Mouse (Mus musculus) mesoderm, embryonic 11.5 days (tissue): ENCODE results near the gene Minos1.

Experiments used
- DNase-seq: peaks from one replicate; pipeline ENCODE4 v3.0.0-alpha.2; 2012; ENCODE audit warnings: low read depth, low spot score

The Minos1 gene

GRCm38 (mm10) chr4:139130701-139131549 is at the start of gene Minos1:
TSS of gene Minos1 (minus strand) at chr4:139131113.
- peak; percentile 98 for DNase-seq

- DNase-seq, result no peak
Observed at GRCm38 (mm10) chr4:139179731-139180625, 49.1 kb upstream of the Minos1 start.

DNA sequence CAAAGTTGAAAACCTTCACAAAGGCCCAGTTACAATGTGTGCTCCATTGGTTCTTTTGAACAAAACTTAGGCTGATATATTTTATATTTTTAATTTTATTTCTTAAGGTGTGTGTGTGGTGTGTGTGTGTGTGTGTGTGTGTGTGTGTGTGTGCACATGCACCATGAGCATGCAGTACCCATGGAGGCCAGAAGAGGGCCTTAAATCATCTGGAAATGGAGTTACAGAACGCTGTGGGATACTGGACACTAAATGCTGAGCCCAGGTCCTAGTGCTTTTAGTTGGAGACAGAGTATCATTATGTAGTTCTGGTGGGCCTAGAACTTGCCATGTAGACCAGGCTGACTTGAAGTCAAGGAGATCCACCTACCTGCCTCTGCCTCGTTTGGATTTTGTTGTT is 48.3 kb upstream of the Minos1 start:
- no peak for DNase-seq

DNA sequence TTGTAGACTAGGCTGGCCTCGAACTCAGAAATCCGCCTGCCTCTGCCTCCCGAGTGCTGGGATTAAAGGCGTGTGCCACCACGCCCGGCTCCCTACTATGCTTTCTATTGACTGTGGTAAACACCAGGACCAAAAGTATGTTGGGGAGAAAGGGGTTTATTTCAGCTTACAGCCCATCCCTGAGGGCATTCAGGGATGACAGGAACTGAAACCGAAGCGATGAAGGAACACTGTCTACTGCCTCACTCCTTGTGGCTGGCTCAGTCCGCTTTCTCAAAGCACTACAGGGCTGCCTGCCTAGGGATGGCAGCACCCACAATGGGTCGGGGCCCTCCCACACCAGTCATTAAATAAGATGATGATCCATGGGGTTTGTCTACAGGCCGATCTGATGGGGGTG is 47.5 kb upstream of the Minos1 start:
- DNase-seq, result no peak

DNA sequence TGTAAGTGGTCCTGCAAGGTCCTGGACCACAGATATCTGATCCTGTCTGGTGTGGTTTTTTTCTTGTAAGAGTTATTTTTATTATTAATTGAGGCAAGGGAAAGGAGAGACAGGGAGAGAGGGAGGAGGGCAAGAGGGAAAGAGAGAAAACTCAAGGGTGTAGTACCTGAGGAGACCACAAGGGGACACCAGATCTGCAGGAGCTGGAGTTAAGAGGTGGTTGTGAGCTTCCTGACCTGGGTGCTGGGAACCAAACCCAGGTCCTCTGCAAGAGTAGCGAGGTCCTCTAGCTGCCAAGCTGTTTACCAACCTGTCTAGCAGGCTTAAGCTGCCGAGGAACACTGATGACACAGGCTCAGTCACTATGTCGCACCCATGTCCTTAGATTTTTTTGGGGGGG is 47.0 kb upstream of the Minos1 start:
- DNase-seq, result no peak

DNA sequence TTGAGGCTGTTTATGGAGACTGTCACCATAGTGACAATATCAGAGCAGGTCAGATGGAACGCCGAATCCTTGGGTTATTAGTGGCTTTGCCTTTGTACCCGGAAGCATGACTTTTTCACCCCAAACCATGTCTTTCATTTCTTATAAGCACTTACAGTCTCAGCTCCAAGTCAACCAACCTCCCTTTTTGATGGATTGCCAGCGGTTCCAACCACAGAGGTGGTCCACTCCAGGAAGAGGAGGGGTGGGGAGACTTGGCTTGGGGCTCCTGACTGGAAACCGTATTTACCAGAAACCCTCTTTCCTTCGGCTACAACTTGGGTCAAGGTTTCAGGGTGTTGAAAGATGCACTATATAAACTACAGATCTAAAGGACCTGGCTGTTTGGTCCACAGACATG is 45.1 kb upstream of the Minos1 start:
- no peak for DNase-seq

DNA sequence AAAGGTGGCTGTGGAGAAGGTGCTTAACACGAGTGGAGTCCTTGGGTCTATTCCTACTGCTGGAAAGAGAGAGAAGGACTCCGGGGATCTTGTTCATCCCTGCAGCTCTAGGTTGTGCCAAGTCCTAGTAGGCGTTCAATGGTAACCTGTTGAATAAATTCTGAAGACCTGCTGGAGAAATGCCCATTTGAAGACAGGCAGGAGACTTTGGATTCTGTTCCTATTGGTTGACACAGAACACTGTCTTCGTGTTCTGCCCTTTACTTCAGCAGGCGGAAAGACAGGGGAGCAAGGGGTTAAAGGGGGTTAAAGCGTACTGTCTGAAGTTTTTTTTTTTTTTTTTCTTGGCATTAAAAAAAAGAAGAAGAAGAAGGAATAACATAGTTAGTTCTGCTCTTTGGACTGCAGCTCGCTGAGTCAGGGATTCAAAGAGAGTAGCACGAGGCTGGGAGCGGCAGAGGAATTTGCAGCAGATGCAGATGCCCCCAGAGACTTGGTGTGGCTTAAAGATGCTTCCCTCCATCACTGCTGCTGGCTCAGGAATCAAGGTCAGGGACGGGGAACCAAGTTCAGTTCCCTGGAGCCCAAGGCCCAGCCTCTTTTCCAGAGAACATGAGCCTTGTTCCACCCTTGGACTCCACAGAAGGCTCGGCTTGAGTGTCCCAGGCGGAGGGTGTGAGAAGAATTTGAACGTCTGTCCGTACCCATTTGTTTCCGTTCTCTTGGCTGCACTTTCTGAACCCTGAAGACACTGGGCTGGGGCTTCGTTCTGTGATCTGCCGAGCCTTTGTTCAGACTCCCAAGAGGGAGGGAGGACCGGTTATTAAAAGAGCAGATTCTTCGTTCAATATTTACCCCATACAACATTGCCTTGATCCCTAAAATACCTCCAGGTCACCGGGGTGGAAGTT is 44.4 kb upstream of the Minos1 start:
- DNase-seq, result peak; percentile 43

- no peak for DNase-seq
Observed at GRCm38 (mm10) chr4:139169748-139170279, 38.9 kb upstream of the Minos1 start.

DNA sequence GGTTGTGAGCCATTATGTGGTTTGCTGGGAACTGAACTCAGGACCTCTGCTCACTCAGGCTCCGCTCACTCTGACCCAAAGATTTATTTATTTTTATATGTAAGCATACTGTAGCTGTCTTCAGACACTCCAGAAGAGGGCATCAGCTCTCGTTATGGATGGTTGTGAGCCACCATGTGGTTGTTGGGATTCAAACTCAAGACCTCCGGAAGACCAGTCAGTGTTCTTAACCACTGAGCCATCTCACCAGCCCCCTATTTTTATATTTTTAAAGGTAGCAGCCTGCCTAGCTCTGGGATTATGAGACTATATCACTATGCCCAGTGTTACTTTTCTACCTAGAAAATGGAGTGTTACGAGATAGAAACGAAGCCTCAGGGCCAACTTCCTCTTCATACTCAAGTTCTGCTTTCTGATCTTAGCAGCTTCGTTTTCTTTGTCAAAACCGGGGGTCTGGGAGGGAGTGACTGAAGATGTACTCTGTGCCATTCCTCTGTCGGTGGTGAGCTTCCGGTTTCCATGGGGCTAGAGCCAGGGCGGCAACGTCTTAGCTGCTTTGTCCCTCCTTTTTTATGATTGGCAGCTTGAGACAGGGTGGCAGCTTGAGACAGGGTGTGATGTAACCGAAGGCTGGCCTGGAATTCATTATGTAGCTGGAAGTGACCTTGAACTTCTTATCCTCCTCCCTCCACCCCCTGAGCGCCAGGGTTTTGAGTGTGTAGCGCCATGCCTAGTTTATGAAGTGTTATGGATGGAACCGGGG is 38.3 kb upstream of the Minos1 start:
- DNase-seq, result no peak

GRCm38 (mm10) chr4:139167107-139167506 is 36.2 kb upstream of the Minos1 start:
- no peak for DNase-seq

DNA sequence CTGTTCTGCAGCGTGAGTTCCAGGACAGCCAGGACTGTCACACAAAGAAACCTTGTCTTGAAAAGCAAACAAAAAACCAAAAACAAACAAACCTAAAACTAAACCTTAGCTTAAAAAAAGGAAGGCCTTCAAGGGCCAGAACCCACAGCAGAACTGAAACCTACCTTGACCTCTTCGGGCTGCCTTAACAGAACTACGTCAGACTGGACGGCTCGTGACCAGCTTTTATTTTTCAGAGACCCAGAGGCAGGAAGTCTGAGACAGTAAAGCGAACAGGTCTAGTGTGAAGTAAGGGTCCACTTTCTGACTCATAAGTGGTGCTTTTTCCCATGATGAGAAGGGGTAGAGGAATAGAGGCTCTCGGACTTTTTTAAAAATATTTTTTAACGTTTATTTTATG is 35.3 kb upstream of the Minos1 start:
- DNase-seq, result no peak

GRCm38 (mm10) chr4:139165259-139165658 is 34.3 kb upstream of the Minos1 start:
- no peak for DNase-seq

- no peak for DNase-seq
Observed at GRCm38 (mm10) chr4:139164082-139164481, 33.2 kb upstream of the Minos1 start.

- no peak for DNase-seq
Observed at GRCm38 (mm10) chr4:139161076-139161475, 30.2 kb upstream of the Minos1 start.

DNA sequence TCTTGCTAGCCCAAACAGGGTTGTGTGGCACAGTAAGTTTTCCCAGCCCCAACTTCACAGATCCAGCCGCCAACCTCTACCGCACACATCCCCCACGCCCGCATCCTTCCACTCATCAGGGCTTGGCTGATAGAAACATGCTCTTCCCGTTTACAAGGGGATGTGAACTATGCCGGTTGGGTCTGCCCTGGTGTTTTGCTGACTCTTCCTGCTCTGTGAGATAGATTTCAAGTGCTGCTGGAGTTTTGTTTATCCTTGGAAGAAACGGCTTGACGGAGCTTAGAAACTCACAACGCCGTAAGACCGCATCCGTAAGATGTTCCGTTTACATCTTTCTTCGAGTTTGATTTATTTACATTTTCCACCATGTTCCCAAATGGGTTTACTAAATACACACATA is 27.4 kb upstream of the Minos1 start:
- DNase-seq, result no peak

DNA sequence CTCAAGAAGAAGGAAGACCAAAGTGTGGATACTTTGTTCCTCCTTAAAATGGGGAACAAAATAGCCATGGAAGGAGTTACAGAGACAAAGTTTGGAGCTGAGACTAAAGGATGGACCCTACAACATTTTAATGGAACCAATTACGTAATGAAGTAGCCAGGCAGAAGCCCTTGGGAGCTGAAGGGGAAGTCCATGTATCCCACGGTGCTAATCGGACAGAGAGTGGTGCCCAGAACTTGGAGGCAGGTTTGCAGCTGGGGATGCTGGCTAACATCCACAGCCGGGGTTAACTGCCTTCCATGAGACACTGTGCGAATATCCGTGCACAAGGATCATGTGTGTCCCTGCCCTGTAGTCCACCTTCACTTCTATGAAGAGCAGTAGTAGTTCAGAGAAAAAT is 25.6 kb upstream of the Minos1 start:
- no peak for DNase-seq

- no peak for DNase-seq
Observed at GRCm38 (mm10) chr4:139154576-139155307, 23.8 kb upstream of the Minos1 start.

- no peak for DNase-seq
Observed at GRCm38 (mm10) chr4:139151370-139151769, 20.5 kb upstream of the Minos1 start.

DNA sequence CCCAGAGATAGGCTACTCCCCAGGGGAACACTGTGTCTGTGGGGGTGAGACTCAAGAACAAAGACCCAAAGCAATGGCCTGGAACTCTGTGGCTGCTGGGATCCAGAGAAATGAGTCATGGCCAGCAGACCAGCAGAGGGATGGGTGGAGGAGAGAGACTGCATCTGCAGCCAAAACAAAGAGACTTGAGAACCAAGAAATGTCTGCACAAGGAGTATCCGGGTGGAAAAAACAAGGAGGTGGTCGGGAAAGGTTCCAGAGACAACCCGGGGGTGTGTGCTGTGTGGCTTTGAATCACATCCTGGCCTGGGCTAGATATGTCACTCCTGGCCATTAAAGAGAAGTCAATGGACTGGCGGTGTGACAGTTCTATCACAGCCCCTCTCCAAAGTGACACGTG is 15.8 kb upstream of the Minos1 start:
- DNase-seq, result no peak

- no peak for DNase-seq
Observed at GRCm38 (mm10) chr4:139145156-139145555, 14.2 kb upstream of the Minos1 start.
